Mouse (Mus musculus): ENCODE measurements at regions not wholly inside any gene's neighbourhood (a gene's known extent, or its start where the extent isn't known, plus 50 kb on each side); places are given as distances from the start of the nearest gene placed in this dataset.

GRCm38 (mm10) chr12:30693540-30693939 lies 109.3 kb downstream of the Tmem18 start:
- H3K27ac ChIP-seq (ENCODE audit: control insufficient read depth, low read depth, low read length) = no peak overlapping the region
- no peak overlapping the region for H3K4me3 ChIP-seq (ENCODE audit: control insufficient read depth in 1 of 2, insufficient read depth in 1 of 2, low read depth in 2 of 2, low read length in 2 of 2)

GRCm38 (mm10) chr12:30698256-30698655 lies 114.0 kb downstream of the Tmem18 start:
- no peak overlapping the region for H3K4me3 ChIP-seq (ENCODE audit: control insufficient read depth in 1 of 2, insufficient read depth in 1 of 2, low read depth in 2 of 2, low read length in 2 of 2)
- DNase-seq (ENCODE audit: low read depth, low spot score) = no peak
- H3K27ac ChIP-seq (ENCODE audit: control insufficient read depth, low read depth, low read length) = no peak overlapping the region
- no peaks in the 10 kb centered on the region for H3K79me2 ChIP-seq (ENCODE audit: control insufficient read depth, insufficient read depth, low read length, poor library complexity)
- H3K9me3 ChIP-seq (replicated peaks; ENCODE audit: insufficient read depth, low read length) = no peaks in the 10 kb centered on the region
- TF ChIP-seq E2F4 (IDR thresholded peaks at IDR 0.05; ENCODE audit: borderline replicate concordance, low read depth, low read length) = no peak
- TF ChIP-seq POLR2A (IDR thresholded peaks at IDR 0.05; ENCODE audit: control insufficient read depth in 1 of 2, insufficient read depth in 1 of 2, low read depth in 1 of 2, low read length in 2 of 2, poor library complexity in 1 of 2) = no peak
- no peak for TF ChIP-seq USF2 (IDR thresholded peaks at IDR 0.05; ENCODE audit: borderline replicate concordance in 1 of 2, insufficient read depth in 1 of 2, low read depth in 1 of 2, low read length in 2 of 2)
- no peak for TF ChIP-seq MAFK (IDR thresholded peaks at IDR 0.05; ENCODE audit: borderline replicate concordance, low read depth, low read length)
- TF ChIP-seq MYC (IDR thresholded peaks at IDR 0.05; ENCODE audit: low read depth, low read length) = no peak
- no peak for TF ChIP-seq MYB (IDR thresholded peaks at IDR 0.05; ENCODE audit: low read depth, low read length)
- TF ChIP-seq TCF12 (IDR thresholded peaks at IDR 0.05; ENCODE audit: low read depth, low read length) = no peak
- TF ChIP-seq NRF1 (IDR thresholded peaks at IDR 0.05; ENCODE audit: insufficient read depth, low read depth, low read length, poor library complexity, severe bottlenecking) = no peak
- TF ChIP-seq MXI1 (IDR thresholded peaks at IDR 0.05; ENCODE audit: low read depth, low read length) = no peak
- no peak for TF ChIP-seq JUND (IDR thresholded peaks at IDR 0.05; ENCODE audit: low read depth, low read length)
- TF ChIP-seq CHD2 (IDR thresholded peaks at IDR 0.05; ENCODE audit: low read length) = no peak
- no peak for TF ChIP-seq BHLHE40 (IDR thresholded peaks at IDR 0.05; ENCODE audit: borderline replicate concordance, low read depth, low read length)
- TF ChIP-seq CHD1 (IDR thresholded peaks at IDR 0.05; ENCODE audit: low read depth, low read length) = no peak
- no peaks in the 10 kb centered on the region for H3K4me1 ChIP-seq (ENCODE audit: control insufficient read depth in 1 of 2, insufficient read depth in 2 of 2, low read length in 2 of 2)
- H3K27me3 ChIP-seq (ENCODE audit: control insufficient read depth in 1 of 2, insufficient read depth in 2 of 2, low read length in 2 of 2) = no peaks in the 10 kb centered on the region
- no peak overlapping the region for H3K9ac ChIP-seq (ENCODE audit: control insufficient read depth, low read depth, low read length, poor library complexity, severe bottlenecking)
- no peaks in the 10 kb centered on the region for H3K36me3 ChIP-seq (ENCODE audit: control insufficient read depth in 1 of 2, insufficient read depth in 2 of 2, low read length in 2 of 2)

More at GRCm38 (mm10) chr12:30693540-30693939, 109.3 kb downstream of the Tmem18 start:
- Histone ChIP-seq H3K4me1 (ENCODE audit: control insufficient read depth in 1 of 2, insufficient read depth in 2 of 2, low read length in 2 of 2) (no peaks in the 10 kb centered on the region), H3K36me3 (ENCODE audit: control insufficient read depth in 1 of 2, insufficient read depth in 2 of 2, low read length in 2 of 2) (no peaks in the 10 kb centered on the region), H3K79me2 (ENCODE audit: control insufficient read depth, insufficient read depth, low read length, poor library complexity) (no peaks in the 10 kb centered on the region), H3K27me3 (ENCODE audit: control insufficient read depth in 1 of 2, insufficient read depth in 2 of 2, low read length in 2 of 2) (no peaks in the 10 kb centered on the region), H3K9ac (ENCODE audit: control insufficient read depth, low read depth, low read length, poor library complexity, severe bottlenecking) (no peak overlapping the region), H3K9me3 (replicated peaks; ENCODE audit: insufficient read depth, low read length) (no peaks in the 10 kb centered on the region)
- DNase-seq (ENCODE audit: low read depth, low spot score) = no peak
- TF ChIP-seq BHLHE40 (IDR thresholded peaks at IDR 0.05; ENCODE audit: borderline replicate concordance, low read depth, low read length) (no peak), E2F4 (IDR thresholded peaks at IDR 0.05; ENCODE audit: borderline replicate concordance, low read depth, low read length) (no peak), CHD2 (IDR thresholded peaks at IDR 0.05; ENCODE audit: low read length) (no peak), NELFE (IDR thresholded peaks at IDR 0.05; ENCODE audit: low read depth, low read length) (no peak), SMC3 (IDR thresholded peaks at IDR 0.05; ENCODE audit: low read depth, low read length) (no peak), POLR2AphosphoS5 (IDR thresholded peaks at IDR 0.05; ENCODE audit: borderline replicate concordance, low read depth, low read length) (no peak), KAT2A (conservative IDR thresholded peaks at IDR 0.05; ENCODE audit: low read depth, low read length) (no peak), ZKSCAN1 (IDR thresholded peaks at IDR 0.05; ENCODE audit: low read depth, low read length) (no peak), MYB (IDR thresholded peaks at IDR 0.05; ENCODE audit: low read depth, low read length) (no peak), MEF2A (IDR thresholded peaks at IDR 0.05; ENCODE audit: extremely low read depth, insufficient replicate concordance, low read depth, low read length, poor library complexity, severe bottlenecking) (no peak), SIN3A (IDR thresholded peaks at IDR 0.05; ENCODE audit: low read length) (no peak)

All from MEL (cell line).